Mouse (Mus musculus): ENCODE results near the gene Agbl1.

DNA sequence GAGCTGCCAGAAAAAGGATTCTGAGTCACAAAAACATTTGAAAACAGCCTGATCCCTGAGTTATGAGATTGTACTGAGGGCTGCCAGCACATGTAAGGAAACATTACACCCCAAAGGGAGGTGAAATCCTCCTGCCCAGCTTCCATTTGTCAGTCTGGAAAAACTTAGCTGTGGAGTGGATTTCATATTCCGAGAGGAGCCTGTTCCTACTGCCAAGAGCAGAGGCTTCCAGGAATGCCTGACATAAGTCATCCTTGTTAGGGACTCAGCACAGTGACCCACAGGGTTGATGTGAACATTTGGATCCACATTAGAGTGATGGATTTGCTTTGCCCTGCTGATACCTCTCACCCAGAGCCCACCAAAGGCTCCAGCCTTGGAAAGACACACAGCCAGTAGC is 899.4 kb downstream of the Agbl1 start:
- TF ChIP-seq CTCF (IDR thresholded peaks at IDR 0.05; ENCODE audit: control insufficient read depth, insufficient read depth, insufficient replicate concordance, low read depth, low read length) (no peak), POLR2A (IDR thresholded peaks at IDR 0.05; ENCODE audit: control insufficient read depth, low read depth, low read length) (no peak)

Measured in testis, adult 2 months (tissue).